Mouse (Mus musculus) T-helper 2 cell (primary cell): Measurements from ENCODE around the gene 4930415O20Rik.

Source experiments
- in situ Hi-C: fragments of 300-600 bp; cut with MboI, MseI; formaldehyde crosslinking; loops from one replicate; pipeline ENCODE4 v1.15.1; 2025; ENCODE audit warnings: high pct_unique_total_duplicates

The 4930415O20Rik gene

GRCm38 (mm10) chr15:98626487-98627212 is 55.8 kb downstream of the 4930415O20Rik start:
- in situ Hi-C loops: no loop called here

- in situ Hi-C loops: no loop called here
Measured at GRCm38 (mm10) chr15:98628589-98629254, 57.9 kb downstream of the 4930415O20Rik start.

- in situ Hi-C loops: no loop called here
Measured at GRCm38 (mm10) chr15:98629464-98629863, 58.7 kb downstream of the 4930415O20Rik start.

GRCm38 (mm10) chr15:98630540-98630939 is 59.7 kb downstream of the 4930415O20Rik start, which contains the start of gene Cacnb3:
TSS of gene Cacnb3 (plus strand) at chr15:98630840.
- in situ Hi-C loops: no loop called here

GRCm38 (mm10) chr15:98631493-98631892 is 60.7 kb downstream of the 4930415O20Rik start:
- in situ Hi-C loops: no loop called here

- in situ Hi-C loops: no loop called here
Measured at GRCm38 (mm10) chr15:98632107-98632744, 61.4 kb downstream of the 4930415O20Rik start.

- in situ Hi-C loops: no loop called here
Measured at GRCm38 (mm10) chr15:98632921-98633320, 62.1 kb downstream of the 4930415O20Rik start.

GRCm38 (mm10) chr15:98633822-98634470 is 63.1 kb downstream of the 4930415O20Rik start:
- in situ Hi-C loops: no loop called here

GRCm38 (mm10) chr15:98634541-98635081 is 63.8 kb downstream of the 4930415O20Rik start:
- in situ Hi-C loops: no loop called here

- in situ Hi-C loops: no loop called here
Measured at GRCm38 (mm10) chr15:98635291-98635841, 64.6 kb downstream of the 4930415O20Rik start.

- in situ Hi-C loops: no loop called here
Measured at GRCm38 (mm10) chr15:98636517-98636916, 65.7 kb downstream of the 4930415O20Rik start.

- in situ Hi-C loops: no loop called here
Measured at GRCm38 (mm10) chr15:98637155-98637554, 66.4 kb downstream of the 4930415O20Rik start.
